Mouse (Mus musculus) adrenal gland, postnatal 10 days (tissue): ENCODE data around the gene Enpp3. TPM values are rescaled to one million over a fixed set of nuclear protein-coding genes. Genes with fewer than 3 reads are reported as not detected.

Experiments used
- DNase-seq: peaks from one replicate; pipeline ENCODE4 v3.0.0; 2021; ENCODE audit warnings: mixed read lengths
- total RNA-seq, 2 experiments: library from RNA; stranded (reverse); gene quantifications; 2 replicates each; pipeline ENCODE4 v1.2.3; 2021

Gene Enpp3
- total RNA-seq, 2 experiments from 2014 or later: 9.5 to 12.0 TPM

DNA sequence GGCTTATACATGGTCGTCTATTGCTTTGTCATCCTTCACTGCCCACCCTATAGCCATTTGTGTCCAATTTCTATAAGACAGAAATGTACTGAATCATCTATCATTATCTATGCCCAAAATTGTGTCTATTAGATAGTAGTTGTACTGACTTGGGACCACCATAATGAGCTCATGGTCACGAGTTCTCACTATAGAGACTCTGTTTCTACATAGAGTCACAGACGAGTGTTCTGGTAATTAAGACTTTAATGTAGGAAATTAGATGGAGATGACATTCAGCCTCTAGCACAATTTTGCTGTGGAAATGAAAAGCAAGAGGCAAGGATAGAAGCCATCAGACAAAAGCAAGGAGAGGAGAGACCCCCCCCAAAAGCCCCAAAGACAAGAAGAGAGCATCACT is 78.0 kb downstream of the Enpp3 start:
- DNase-seq: no peak

DNA sequence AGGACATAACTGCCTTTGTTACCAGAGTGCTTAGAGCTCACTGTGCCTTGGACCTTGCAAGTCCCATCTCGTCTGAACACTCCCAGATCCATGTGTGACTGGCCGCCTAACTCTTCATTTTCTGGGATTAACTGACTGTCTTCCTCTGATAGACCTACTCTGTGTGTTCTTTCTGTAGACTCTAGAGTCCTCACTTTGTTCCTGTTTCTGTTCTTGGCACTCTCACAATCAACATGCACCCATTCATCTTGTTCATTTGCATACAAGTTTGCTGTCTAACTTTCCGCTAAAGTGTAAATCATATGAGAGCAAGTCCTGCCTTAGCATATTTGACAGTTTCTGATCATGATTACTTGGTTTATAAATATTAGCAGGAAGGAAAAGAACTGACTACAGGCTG is 79.4 kb downstream of the Enpp3 start:
- no peak for DNase-seq

DNA sequence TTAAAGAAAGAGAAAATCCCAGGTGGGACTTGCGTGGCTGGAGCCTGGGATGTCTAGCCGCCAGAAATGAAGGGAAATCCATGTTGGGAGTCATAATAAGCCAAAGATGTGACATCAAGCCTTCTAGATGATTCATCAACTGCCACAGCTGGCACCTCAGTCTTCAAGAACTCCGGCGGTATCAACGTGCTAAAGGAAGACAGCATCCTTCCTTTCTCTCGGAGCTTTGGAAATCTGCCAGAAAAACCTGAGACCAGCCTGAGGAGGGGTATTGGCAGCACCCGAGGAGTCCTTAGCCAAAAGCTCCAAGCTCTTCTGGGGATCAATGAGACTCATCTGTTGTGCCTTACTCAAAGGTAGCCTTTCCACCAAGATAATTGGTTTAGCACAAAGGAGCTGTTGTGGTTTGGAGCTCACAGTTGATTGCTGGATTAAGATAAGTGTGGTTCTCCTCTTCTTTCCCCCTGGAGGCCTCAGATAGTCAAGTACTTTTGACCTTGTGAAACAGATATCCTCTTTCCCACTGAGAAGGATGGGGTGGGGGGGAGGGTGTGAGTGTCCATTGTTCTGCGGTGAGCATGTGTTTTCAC is 84.2 kb downstream of the Enpp3 start:
- DNase-seq: no peak

DNA sequence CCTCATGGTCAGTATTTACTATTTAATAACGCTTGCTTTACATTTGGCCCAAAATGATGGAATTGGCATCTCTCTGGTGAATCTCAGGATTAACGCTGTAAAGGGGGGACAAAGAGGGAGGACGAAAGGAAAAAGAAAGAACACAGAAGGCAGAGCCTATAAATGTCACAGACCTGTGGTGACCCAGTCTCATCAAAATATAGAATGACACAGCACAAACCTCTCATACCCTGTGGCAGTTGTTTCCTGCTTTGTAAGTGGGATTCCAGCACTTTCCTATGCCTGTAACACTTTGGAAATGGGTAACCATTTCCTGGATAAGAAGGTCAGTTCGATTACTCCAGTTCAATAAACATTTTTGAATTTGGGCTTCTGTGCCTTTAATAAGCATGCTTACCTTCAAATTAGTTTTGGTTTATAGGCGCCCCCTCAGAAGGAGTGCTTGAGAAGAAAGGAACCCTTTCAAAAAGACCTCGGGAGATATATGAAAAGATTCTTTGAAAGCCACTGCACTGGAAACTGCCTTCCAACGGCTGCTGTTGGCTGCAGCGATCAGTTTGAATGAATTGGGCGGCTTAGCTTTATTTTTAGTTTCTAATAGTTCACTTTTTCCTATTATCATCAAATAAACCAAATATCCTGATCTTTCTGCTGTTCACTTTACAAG is 87.6 kb downstream of the Enpp3 start:
- no peak for DNase-seq

DNA sequence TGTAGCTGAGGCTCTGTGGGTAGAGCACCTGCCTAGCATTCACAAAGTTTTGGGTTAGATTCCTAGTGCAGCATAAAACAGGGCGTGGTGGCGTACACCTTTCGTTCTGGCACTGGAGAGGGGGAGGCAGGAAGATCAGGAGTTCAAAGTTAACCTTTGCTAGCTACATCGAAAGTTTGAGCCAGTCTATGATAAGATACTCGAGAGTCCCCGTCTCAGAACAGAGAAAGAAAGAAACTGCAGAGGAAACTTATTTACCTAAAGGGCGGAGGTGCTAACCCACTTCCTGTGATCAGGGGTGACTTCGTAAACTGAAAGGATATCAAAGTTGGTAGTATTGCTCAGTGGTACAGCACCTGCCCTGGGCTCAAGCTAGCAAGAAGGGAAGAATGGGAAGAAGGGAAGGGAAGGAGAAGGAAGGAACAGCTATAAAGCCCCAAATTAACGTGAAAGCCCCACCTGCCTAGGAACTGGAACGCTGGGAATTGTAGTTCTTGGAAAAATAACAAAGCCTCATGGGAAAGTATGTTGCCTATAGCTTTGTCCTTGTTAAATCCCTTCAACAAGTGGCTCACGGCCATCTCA is 88.3 kb downstream of the Enpp3 start:
- DNase-seq: no peak

DNA sequence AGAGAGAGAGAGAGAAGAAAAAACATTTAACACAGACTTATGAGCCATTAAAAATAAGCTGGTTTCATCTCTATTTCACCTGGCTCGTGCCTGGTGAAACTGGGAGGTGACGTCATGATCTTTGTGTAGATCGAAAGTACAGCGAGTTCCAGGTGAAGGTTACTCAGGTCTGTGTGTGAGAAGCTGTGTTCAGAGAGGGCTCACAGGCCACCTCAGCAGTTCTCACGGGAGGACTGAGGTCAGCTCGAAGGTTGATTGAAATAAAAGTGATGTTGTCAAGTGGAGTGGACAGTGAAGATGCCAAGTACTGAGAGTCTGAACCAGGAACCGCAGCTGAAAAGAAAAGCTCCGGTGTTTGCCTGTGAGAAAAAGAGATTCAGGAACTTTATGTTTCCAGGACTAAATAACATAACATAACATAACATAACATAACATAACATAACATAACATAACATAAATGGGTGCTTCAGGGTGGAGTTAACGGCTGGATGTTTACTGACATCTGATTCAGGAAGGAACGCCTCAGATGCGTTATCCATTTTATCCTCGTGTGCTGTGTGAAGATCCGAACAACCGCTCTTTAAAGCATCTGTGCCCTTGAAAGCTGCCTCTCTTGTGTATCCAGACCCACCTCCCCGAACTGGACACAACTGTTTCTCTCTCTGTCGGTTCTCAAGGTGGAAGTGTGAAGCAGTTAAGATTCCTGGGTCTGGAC is 88.9 kb downstream of the Enpp3 start:
- no peak for DNase-seq

DNA sequence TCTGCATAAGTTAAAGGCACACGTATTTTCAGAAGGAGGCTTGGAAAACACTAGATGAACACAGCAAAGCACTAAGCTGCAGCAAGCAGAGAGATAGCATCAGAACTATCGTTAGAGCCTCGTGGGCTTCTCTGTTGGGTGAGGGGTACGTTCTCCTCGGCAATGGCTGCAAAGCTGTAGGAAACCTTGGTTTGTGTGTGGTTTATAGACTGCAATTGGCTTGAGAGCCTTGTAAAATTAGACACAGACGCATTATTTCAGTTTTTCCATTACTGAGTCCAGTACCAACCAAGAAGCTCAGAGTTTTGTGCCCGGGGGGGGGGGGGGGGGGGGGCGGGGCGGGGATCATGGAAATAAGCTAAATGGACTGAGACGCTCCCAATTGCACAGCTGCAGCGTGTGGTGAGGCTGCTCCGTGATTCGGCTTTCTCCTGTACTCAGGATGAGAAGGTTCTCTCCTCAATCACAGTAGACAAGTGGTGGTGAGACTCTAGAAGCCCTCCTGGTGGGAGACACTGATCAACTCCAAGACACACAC is 99.6 kb downstream of the Enpp3 start:
- no peak for DNase-seq

DNA sequence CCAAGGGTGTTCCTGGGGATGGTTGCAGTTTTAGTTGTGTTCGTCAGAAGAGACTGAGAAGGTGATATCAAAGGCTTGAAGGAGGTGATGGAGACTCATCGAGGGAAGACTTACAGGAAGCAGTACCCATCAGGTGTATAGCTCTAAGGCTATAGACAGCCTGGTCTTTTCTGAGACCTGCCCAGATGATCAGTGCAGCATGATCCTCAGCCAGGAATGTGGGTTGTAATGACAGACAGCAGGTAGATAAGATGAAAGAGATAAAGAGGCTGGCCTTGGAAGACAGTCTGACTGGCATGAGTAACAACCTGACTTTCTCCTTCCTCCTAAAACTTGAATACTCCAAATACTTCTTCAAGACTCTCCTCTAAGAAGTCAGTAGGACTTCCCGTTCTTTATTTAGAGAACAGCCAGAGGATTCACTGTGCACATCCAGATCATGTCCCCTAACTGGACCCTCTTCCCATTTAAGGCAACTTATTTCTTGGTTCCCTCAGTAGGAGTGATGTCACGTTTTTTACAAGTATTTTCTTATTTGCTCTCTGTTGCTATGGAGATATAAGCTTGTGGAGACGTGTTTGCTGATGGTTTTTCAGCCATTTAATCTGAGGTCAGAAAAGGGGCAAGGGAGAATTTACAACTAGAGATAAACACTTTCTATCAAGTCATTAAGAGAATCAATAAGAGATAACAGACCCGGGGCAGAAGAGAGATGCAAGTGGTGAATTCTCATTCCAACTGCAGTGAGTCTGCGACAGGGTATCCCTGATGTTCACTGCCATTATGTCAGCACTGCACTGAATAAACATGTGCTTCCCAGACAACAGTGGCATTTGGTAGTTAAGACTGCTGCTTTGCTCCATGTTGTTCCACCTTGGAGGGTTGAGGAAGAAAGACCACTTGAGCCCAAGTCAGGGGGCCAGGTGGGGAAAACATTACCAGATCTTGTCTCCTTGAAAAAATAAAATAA is 101.1 kb downstream of the Enpp3 start:
- DNase-seq: no peak

DNA sequence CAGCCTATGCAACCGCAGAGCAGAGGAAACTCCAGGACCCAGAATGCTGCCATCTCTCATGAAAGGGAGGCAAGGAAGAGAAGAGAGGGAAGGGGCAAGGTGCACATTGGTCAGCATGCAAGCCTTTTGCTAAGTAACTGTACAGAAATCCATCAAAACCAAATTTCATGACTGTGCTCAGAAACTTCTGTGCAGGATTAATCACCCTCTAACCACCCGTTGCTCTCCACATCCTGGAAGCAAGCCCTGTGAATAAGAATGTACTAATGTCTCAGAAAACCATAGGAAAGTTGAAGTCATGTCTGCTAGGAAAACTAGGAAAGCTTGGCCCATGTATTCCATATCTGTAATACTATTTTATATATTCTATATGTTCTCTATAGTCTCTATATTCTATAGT is 103.5 kb downstream of the Enpp3 start:
- DNase-seq: no peak

DNA sequence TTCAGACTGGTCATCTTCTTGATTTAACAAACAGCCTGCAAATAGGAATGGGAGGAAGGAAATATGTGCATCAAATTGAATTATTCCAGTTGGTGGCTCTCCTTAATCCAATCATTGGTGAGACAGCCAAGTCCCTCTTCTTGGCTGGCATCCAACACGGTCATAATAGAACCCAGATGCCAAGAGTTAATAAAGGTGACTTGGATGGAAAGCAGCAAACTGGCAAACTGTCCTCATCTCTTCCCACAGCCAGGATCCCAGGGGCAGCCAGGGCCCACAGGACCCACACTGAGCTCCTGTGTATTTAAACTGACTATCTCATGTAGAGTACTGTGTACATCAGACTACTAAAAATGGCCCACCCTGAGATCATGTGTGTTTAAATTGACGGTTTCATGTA is 104.2 kb downstream of the Enpp3 start:
- DNase-seq: peak; percentile 23

DNA sequence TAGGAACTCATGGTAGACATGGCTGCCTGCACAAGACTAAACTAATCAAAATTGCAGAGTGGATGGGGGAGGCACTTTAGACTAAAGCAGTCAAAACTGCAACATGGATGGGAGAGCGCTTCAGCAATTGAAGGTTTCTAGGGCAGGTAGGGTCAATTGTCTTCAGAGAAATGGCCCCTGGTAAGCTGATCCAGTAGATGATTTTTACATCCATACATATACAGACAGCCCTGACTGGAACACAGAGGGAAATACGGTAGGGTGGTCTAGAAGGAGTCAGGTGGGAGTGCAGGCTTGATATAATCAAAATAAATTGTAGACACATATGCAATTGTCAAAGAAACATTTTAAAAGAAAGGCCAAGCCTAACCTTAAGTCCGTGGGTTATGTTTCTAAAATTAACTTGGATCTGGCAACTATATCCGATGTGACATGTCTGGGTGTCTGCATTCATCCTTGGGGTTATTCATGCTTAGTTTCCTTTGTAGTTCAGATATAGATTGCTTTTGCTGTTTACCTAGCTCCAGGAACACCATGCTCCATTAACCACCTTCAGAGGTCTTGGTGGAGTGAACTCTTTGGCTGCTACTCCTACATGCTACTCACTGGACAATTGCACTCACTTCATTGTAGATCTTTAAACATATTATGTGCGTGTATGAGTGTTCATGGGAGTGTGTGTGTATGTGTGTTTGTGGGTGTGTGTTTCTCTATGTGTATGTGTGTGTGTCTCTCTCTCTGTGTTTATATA is 107.4 kb downstream of the Enpp3 start:
- no peak for DNase-seq

DNA sequence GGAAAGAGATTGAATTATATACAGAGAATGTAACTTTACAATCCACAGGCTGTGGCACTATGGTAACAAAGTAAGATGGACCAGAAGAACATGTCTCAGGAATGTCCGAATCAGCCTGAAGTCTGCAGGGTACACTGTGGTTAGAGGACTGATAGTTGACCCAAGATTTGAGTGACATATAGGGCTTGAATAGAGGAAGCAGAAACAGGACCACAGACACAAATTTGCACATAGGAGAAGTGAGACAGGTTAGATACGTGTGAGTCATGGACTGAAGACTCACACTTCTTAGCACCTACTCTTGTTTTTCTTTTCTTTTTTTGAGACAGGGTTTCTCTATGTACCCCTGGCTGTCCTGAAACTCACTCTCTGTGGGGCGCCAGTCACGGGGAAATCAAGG is 115.1 kb downstream of the Enpp3 start:
- DNase-seq: no peak

DNA sequence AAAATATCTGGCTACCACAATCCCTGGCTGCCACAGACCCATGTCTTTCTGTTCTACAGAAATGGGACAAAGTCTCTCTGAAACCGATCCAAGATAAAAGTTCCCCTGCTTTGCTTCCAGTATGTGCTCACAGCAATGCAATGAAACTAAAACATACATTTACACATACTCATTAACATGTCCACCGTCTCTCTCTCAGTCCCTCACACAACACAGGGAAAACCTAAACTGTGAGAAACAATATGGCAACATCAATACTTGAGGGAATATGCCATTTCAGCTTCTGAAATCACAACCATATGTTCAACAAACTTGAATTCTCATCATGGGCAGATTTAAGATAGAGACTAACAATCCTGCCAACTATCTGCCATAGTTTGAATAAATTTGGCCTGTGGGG is 117.4 kb downstream of the Enpp3 start:
- no peak for DNase-seq

Other genes with a start within 250 kb of the Enpp3 start
- 10 to 100 TPM; 20.5 to 47.0 TPM for gene Ccn2, start 247.4 kb downstream of the Enpp3 start, total RNA-seq
- gene Enpp1, start 130.7 kb downstream of the Enpp3 start, total RNA-seq: 1 to 10 TPM; 5.3 to 7.0 TPM
- gene Med23, start 27.2 kb upstream of the Enpp3 start, total RNA-seq: 10 to 100 TPM; 19.0 to 31.2 TPM
- gene Arg1, start 84.7 kb upstream of the Enpp3 start, total RNA-seq: 100 to 1,000 TPM in 1 of 2 experiments, 10 to 100 TPM in 1; 21.3 to 126 TPM